Mouse (Mus musculus) heart, embryonic 11.5 days (tissue): ENCODE measurements around the gene Usp45. TPM values are rescaled to one million over a fixed set of nuclear protein-coding genes. Genes with fewer than 3 reads are reported as not detected.

Source experiments
- ATAC-seq: fragments of 200-750 bp; cut with Nextera tagmentation; replicated peaks from 2 replicates; pipeline ENCODE4 v1.8.0; 2017; ENCODE audit warnings: moderate library complexity; ENCODE audit not compliant: insufficient number of reproducible peaks, low FRiP score, low TSS enrichment
- H3K27ac ChIP-seq: fragments of 300-500 bp; sonication (generic); 2 replicates; pipeline ENCODE4 v1.5.1; 2014; ENCODE audit warnings: mild to moderate bottlenecking, low read depth, low read length
- H3K27me3 ChIP-seq: fragments of 300-500 bp; sonication (generic); 2 replicates; pipeline ENCODE4 v1.6.1; 2014; ENCODE audit warnings: mild to moderate bottlenecking, low read length, mixed read lengths; ENCODE audit not compliant: control insufficient read depth, insufficient read depth
- H3K36me3 ChIP-seq: fragments of 300-500 bp; sonication (generic); 2 replicates; pipeline ENCODE4 v1.6.1; 2014; ENCODE audit warnings: mild to moderate bottlenecking, low read length, moderate library complexity, mixed read lengths; ENCODE audit not compliant: control insufficient read depth, insufficient read depth
- H3K4me1 ChIP-seq: fragments of 300-500 bp; sonication (generic); 2 replicates; pipeline ENCODE4 v1.6.1; 2014; ENCODE audit warnings: low read length; ENCODE audit not compliant: control insufficient read depth, insufficient read depth
- H3K4me2 ChIP-seq: fragments of 300-500 bp; sonication (generic); 2 replicates; pipeline ENCODE4 v1.6.1; 2014; ENCODE audit warnings: mild to moderate bottlenecking, moderate library complexity
- H3K4me3 ChIP-seq: fragments of 300-500 bp; sonication (generic); 2 replicates; pipeline ENCODE4 v1.5.1; 2014; ENCODE audit warnings: low read depth, low read length
- H3K9ac ChIP-seq: fragments of 300-500 bp; sonication (generic); 2 replicates; pipeline ENCODE4 v1.6.1; 2014; ENCODE audit warnings: mild to moderate bottlenecking, low read depth, low read length, moderate library complexity
- H3K9me3 ChIP-seq: fragments of 300-500 bp; sonication (generic); replicated peaks from 2 replicates; pipeline ENCODE4 v1.6.1; 2016; ENCODE audit warnings: low read length; ENCODE audit not compliant: control insufficient read depth
- WGBS: fragments of 180-500 bp; shearing (Covaris S2); extraction: QIAGEN DNeasy Blood & Tissue Kit; methylation state at CpG from one replicate; pipeline ENCODE4 v1.1.7; 2014; ENCODE audit not compliant: insufficient replicate concordance; 5-methylcytosine and 5-hydroxymethylcytosine counted together
- polyA plus RNA-seq: library from polyadenylated mRNA; unstranded; fragments of >200 nt; fragmentation: Nextera tagmentation; extraction: Ambion mirVana; gene quantifications from 2 replicates; pipeline ENCODE4 v1.2.1, GENCODE M21; 2014

The Usp45 gene
- polyA plus RNA-seq, 1 experiment from 2014 or later = 11.9 TPM

DNA sequence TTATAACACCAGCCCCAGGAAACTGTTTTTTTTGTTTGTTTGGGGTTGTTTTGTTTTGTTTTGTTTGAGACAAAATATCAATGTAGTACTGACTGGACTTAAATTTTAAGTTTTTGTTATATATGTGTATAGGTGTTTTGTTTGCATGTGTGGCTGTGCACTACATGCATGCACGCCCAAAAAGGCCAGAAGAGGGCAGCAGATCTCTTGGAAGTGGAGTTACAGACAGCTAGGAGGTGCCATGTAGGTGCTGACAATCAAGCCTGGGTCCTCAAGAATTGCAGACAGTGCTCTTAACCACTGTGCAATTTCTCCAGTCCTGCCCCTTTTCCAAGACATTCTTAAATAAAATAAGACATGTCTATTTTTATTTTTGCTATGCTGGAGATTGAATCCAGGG lies 8.1 kb upstream of the Usp45 start:
- WGBS = 48% methylated on average over 1 of the region's 1 CpGs
- ATAC-seq = no peak
- Histone ChIP-seq H3K4me2 (no peak overlapping the region), H3K36me3 (peaks cover 5% of the 10 kb centered on the region), H3K27ac (no peak overlapping the region), H3K27me3 (no peaks in the 10 kb centered on the region), H3K4me3 (no peak overlapping the region), H3K9me3 (peaks cover 4% of the 10 kb centered on the region), H3K9ac (no peak overlapping the region), H3K4me1 (no peaks in the 10 kb centered on the region)

DNA sequence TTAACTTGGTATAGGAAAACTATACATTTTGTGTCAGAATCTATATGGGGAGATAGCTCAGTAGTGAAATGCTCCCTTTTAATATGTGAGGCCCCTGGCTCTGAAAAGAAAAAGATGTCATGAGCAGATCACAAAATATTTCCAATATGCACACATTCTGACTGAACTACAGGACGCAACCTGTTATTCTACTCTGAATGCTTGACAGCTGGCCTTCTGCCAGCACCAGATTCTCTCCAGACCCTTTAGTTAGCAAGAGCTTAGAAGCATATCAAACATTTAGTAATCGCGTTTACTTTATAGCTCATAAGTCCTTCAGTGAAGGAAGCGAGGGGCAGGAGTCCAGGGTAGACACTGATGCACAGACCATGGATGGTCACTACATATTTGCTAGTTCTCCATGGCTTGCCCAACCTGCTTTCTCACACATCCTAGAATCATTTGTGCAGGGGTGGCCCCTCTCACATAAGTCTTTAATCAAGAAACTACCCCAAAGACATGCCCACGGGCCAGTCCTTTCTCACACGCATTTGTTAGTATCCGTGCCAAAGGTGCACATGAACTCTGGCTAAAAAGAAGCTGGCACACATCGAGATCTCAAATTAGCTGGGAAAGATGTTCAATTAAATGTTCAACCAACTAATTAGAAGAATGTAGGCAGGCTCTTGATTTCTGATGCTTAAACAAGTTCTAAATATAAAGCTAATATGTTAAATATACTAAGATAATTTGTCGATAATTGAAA lies 5.4 kb upstream of the Usp45 start:
- Histone ChIP-seq H3K36me3 (peaks cover 5% of the 10 kb centered on the region), H3K4me3 (no peak overlapping the region), H3K9me3 (peaks cover 4% of the 10 kb centered on the region), H3K4me2 (no peak overlapping the region), H3K9ac (no peak overlapping the region), H3K4me1 (no peaks in the 10 kb centered on the region), H3K27ac (no peak overlapping the region), H3K27me3 (no peaks in the 10 kb centered on the region)
- no peak for ATAC-seq
- WGBS = 89% methylated on average over 9 of the region's 9 CpGs

DNA sequence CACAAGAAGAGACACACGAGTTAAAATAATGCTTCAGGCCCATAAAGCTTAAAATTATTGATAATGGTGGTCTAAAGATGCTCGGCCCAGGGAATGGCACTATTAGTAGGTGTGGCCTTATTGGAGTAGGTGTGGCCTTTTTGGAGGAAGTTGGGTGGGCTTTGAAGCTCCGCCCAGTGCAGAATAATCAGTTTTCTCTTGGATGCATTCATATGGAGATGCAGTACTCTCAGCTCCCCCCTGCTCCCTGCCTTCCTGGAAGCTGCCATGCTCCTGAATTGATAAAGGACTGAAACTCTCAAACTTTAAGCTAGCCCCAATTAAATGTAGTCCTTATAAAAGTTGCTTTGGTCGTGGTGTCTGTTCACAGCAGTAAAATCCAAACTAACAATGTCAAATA lies 3.1 kb upstream of the Usp45 start:
- H3K4me3 ChIP-seq = no peak overlapping the region
- H3K4me2 ChIP-seq = no peak overlapping the region
- H3K9ac ChIP-seq = no peak overlapping the region
- H3K9me3 ChIP-seq = peaks cover 4% of the 10 kb centered on the region
- peaks cover 5% of the 10 kb centered on the region for H3K36me3 ChIP-seq
- no peaks in the 10 kb centered on the region for H3K27me3 ChIP-seq
- no peak for ATAC-seq
- 73% methylated on average over 4 of the region's 4 CpGs for WGBS
- H3K4me1 ChIP-seq = no peaks in the 10 kb centered on the region
- H3K27ac ChIP-seq = no peak overlapping the region

DNA sequence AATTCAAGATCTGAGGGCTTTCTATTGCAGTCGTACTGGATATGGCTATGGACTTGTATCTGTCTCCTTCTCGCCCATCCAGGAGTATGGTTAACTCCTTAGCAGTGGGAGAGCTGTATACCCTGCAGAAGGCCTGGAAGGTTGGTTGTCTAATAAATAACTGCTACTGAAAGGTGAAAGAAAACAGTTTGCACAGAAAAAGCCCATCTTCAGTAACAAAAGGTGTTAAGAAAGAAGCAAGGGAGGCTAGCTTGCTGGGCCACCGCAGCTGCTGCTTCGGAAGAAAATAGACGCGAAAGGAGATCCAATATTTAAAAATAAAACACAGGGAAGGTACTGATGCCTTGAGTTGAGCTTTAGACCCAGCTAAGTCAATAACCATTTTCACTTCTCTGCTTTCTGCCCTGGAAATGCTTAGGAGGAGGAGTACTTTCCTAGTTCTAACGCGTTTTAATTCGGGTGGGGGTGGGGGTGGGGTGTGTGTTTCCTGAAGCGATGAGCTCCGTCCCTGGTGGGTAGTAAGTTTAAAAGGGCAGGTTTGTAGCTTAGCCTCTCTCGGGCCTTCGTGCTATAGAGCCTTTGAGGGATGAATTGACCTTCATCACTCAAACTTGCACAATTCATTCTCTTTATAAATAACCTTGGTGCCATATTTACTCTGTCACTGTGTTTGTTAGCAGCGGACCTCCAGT lies 639 bp upstream of the Usp45 start:
- no peaks in the 10 kb centered on the region for H3K9me3 ChIP-seq
- peak overlapping the region; percentile 81 for H3K9ac ChIP-seq
- H3K27me3 ChIP-seq = no peaks in the 10 kb centered on the region
- H3K27ac ChIP-seq = no peak overlapping the region
- no peaks in the 10 kb centered on the region for H3K4me1 ChIP-seq
- peak overlapping the region; percentile 73 for H3K4me2 ChIP-seq
- peak overlapping the region; percentile 79 for H3K4me3 ChIP-seq
- WGBS = 26% methylated on average over 14 of the region's 14 CpGs
- ATAC-seq = no peak
- H3K36me3 ChIP-seq = no peaks in the 10 kb centered on the region

DNA sequence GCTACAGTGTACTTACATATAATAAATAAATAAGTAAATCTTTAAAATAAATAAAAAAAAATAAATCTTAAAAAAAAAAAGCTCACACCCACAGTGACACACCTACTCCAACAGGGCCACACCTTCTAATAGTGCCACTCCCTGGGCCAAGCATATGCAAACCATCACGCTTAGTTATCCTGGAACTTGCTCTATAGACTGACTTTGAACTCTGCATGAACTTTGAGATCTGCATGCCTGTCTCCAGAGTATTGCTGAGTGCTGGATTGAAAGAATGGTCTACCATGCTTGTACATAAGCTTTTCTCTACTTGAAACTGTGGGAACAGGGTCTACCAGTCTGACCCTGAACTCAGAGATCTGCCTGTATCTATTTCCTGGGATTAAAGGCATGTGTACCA lies 4.1 kb downstream of the Usp45 start:
- H3K9me3 ChIP-seq = no peaks in the 10 kb centered on the region
- no peak overlapping the region for H3K4me3 ChIP-seq
- H3K4me2 ChIP-seq = no peak overlapping the region
- H3K4me1 ChIP-seq = no peaks in the 10 kb centered on the region
- H3K27ac ChIP-seq = no peak overlapping the region
- no peaks in the 10 kb centered on the region for H3K27me3 ChIP-seq
- no peak for ATAC-seq
- H3K9ac ChIP-seq = no peak overlapping the region
- 90% methylated on average over 1 of the region's 1 CpGs for WGBS
- H3K36me3 ChIP-seq = no peaks in the 10 kb centered on the region

DNA sequence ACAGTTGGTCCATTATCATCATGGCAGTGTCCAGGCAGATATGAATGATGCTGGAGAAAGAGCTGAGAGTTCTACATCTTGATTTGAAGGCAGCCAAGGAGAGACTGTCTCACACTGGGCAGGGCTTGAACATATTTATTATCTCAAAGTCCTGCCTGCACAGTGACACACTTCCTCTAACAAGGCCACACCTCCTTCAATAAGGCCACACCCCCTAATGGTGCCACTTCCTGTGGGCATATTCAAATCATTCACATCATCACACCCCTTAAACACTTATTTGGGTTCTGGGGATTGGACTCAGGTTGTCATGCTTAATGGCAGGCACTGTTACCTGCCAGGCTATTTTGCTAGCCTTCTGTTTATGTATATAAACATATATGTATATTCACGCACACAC lies 5.3 kb downstream of the Usp45 start:
- Histone ChIP-seq H3K27ac (no peak overlapping the region), H3K27me3 (no peaks in the 10 kb centered on the region), H3K4me2 (no peak overlapping the region), H3K4me3 (no peak overlapping the region), H3K9me3 (no peaks in the 10 kb centered on the region), H3K9ac (no peak overlapping the region), H3K36me3 (no peaks in the 10 kb centered on the region), H3K4me1 (peaks cover 2% of the 10 kb centered on the region; the same call in 1 of the 2 replicates)
- 96% methylated on average over 1 of the region's 1 CpGs for WGBS
- ATAC-seq = no peak

DNA sequence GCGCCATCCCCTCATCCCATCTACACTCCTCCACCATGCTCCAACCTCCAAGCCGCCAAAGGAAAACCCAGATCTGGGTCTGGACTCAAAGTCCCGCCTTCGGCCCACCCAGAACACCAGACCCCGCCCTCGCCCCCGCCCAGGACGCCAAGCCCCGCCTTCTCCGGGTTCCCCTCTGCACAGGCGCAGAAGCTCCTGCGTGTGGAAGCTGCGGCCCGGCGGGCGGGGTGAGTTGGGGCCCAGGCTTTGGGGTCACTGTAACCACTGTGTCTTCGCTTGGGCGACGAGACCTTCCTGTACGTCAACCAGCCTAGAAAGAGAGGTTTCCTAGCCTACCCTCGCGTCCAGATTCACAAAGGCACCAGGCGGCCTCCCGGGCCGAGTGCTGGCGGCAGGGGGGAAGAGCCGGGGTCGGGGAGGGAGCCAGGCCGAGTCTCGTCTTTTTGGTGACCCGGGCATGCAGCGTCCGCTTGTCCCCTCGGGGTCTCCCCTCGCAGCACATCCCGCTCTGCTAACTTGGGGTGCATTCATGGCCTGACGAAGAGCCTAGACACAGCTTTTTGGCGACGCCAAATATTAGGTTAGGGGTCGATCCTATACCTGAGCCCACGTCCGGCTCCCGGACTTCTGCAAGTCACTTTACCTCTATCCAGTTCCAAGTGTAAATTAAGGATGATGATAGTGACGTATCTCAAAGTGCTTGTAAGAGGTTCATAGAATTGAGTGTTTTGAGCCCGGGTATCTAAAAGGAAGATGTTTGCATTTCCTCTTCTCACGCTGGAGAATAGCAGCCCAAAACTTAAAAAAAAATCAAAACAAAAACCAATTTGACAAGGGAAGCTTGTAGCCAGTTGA lies 9.4 kb downstream of the Usp45 start:
- Histone ChIP-seq H3K4me3 (peak overlapping the region; percentile 72), H3K4me1 (peaks cover 3% of the 10 kb centered on the region; the same call in 1 of the 2 replicates), H3K9ac (peak overlapping the region; percentile 80), H3K4me2 (peak overlapping the region; percentile 66), H3K36me3 (no peaks in the 10 kb centered on the region; the same call in 1 of the 2 replicates), H3K27ac (no peak overlapping the region), H3K9me3 (no peaks in the 10 kb centered on the region), H3K27me3 (no peaks in the 10 kb centered on the region)
- ATAC-seq = peak; percentile 95
- under 1% methylated on average over 46 of the region's 46 CpGs for WGBS

DNA sequence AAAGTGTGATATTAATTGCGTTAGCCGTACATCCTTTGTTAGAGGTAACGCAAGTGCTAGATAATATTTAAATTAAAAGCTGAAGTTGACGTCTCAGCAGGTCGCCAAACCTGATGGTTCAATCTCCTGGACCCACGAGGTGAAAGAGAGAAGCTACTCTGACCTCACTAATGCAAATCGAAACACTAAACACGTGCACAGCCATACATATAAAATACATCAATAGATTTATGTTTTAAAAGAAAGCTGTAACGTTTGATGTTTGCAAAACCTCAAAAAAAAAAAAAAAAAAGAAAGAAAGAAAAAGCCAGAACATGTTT lies 9.9 kb downstream of the Usp45 start:
- Histone ChIP-seq H3K4me2 (peak overlapping the region; percentile 66), H3K36me3 (peaks cover 5% of the 10 kb centered on the region), H3K4me3 (peak overlapping the region; percentile 72), H3K27me3 (no peaks in the 10 kb centered on the region), H3K27ac (no peak overlapping the region), H3K4me1 (peaks cover 3% of the 10 kb centered on the region; the same call in 1 of the 2 replicates), H3K9ac (peak overlapping the region; percentile 80; the same call in 1 of the 2 replicates), H3K9me3 (no peaks in the 10 kb centered on the region)
- ATAC-seq = no peak
- WGBS = 10% methylated on average over 9 of the region's 9 CpGs
